Mouse (Mus musculus) testis, adult 2 months (tissue): Measurements from ENCODE around the gene Sipa1l1. TPM values are rescaled to one million over a fixed set of nuclear protein-coding genes. Genes with fewer than 3 reads are reported as not detected.

ENCODE experiments used
- H3K27ac ChIP-seq: fragments of 200-500 bp; 2 replicates; pipeline ENCODE4 v1.5.1; 2012; ENCODE audit warnings: low read depth, low read length; ENCODE audit not compliant: control insufficient read depth, insufficient read depth
- H3K27me3 ChIP-seq: fragments of 200-500 bp; 2 replicates; pipeline ENCODE4 v1.6.1; 2012; ENCODE audit warnings: mild to moderate bottlenecking, low read length, moderate library complexity; ENCODE audit not compliant: control insufficient read depth, insufficient read depth
- H3K36me3 ChIP-seq: fragments of 200-500 bp; 2 replicates; pipeline ENCODE4 v1.6.1; 2012; ENCODE audit warnings: mild to moderate bottlenecking, low read length; ENCODE audit not compliant: control insufficient read depth, insufficient read depth
- H3K4me1 ChIP-seq: fragments of 200-500 bp; 2 replicates; pipeline ENCODE4 v1.6.1; 2012; ENCODE audit warnings: low read length; ENCODE audit not compliant: control insufficient read depth, insufficient read depth
- H3K4me3 ChIP-seq: fragments of 200-500 bp; 2 replicates; pipeline ENCODE4 v1.5.1; 2012; ENCODE audit warnings: low read depth, mild to moderate bottlenecking, low read length, moderate library complexity, mixed read lengths; ENCODE audit not compliant: control insufficient read depth
- CTCF ChIP-seq: fragments of 200-500 bp; IDR thresholded peaks from 2 replicates; pipeline ENCODE4 v1.5.1; 2012; ENCODE audit warnings: low read depth, mild to moderate bottlenecking, inconsistent platforms, low read length, moderate library complexity; ENCODE audit not compliant: control insufficient read depth, insufficient read depth, insufficient replicate concordance
- POLR2A ChIP-seq: fragments of 200-500 bp; IDR thresholded peaks from 2 replicates; pipeline ENCODE4 v1.6.1; 2012; ENCODE audit warnings: low read depth, mild to moderate bottlenecking, inconsistent platforms, low read length, moderate library complexity; ENCODE audit not compliant: control insufficient read depth
- polyA plus RNA-seq: library from polyadenylated mRNA; depleted of rRNA; stranded (reverse); fragments of >200 nt; gene quantifications from 2 replicates; pipeline ENCODE4 v1.2.3, GENCODE M21; 2012

Gene Sipa1l1
- polyA plus RNA-seq, 1 experiment, result 19.5 TPM

- Histone ChIP-seq H3K27me3 (no peaks in the 10 kb centered on the region), H3K4me1 (peaks cover 2% of the 10 kb centered on the region), H3K36me3 (no peaks in the 10 kb centered on the region), H3K27ac (no peak overlapping the region), H3K4me3 (no peak overlapping the region; the same call in 1 of the 2 replicates)
- TF ChIP-seq CTCF (no peak), POLR2A (no peak)
Measured at GRCm38 (mm10) chr12:82237946-82238345, 68.8 kb downstream of the Sipa1l1 start.

- TF ChIP-seq CTCF (no peak), POLR2A (no peak)
- H3K4me3 ChIP-seq, result no peak overlapping the region
- no peaks in the 10 kb centered on the region for H3K36me3 ChIP-seq
- H3K4me1 ChIP-seq, result no peaks in the 10 kb centered on the region
- no peaks in the 10 kb centered on the region for H3K27me3 ChIP-seq
- H3K27ac ChIP-seq, result no peak overlapping the region
Measured at GRCm38 (mm10) chr12:82240674-82241073, 71.6 kb downstream of the Sipa1l1 start.

GRCm38 (mm10) chr12:82245219-82245618, 76.1 kb downstream of the Sipa1l1 start:
- Histone ChIP-seq H3K27ac (no peak overlapping the region), H3K27me3 (no peaks in the 10 kb centered on the region), H3K36me3 (no peaks in the 10 kb centered on the region), H3K4me1 (no peaks in the 10 kb centered on the region), H3K4me3 (no peak overlapping the region)
- no peak for TF ChIP-seq POLR2A
- no peak for TF ChIP-seq CTCF

GRCm38 (mm10) chr12:82246422-82246821, 77.3 kb downstream of the Sipa1l1 start:
- no peaks in the 10 kb centered on the region for H3K36me3 ChIP-seq
- H3K27me3 ChIP-seq, result no peaks in the 10 kb centered on the region
- no peaks in the 10 kb centered on the region for H3K4me1 ChIP-seq
- H3K27ac ChIP-seq, result no peak overlapping the region
- TF ChIP-seq POLR2A, result no peak
- TF ChIP-seq CTCF, result no peak
- H3K4me3 ChIP-seq, result no peak overlapping the region

- Histone ChIP-seq H3K36me3 (no peaks in the 10 kb centered on the region), H3K27me3 (no peaks in the 10 kb centered on the region), H3K4me3 (no peak overlapping the region), H3K27ac (no peak overlapping the region), H3K4me1 (no peaks in the 10 kb centered on the region)
- TF ChIP-seq CTCF (no peak), POLR2A (no peak)
Measured at GRCm38 (mm10) chr12:82247371-82248258, 78.5 kb downstream of the Sipa1l1 start.

GRCm38 (mm10) chr12:82248501-82248900, 79.4 kb downstream of the Sipa1l1 start:
- Histone ChIP-seq H3K27ac (no peak overlapping the region), H3K36me3 (no peaks in the 10 kb centered on the region), H3K4me1 (no peaks in the 10 kb centered on the region), H3K4me3 (no peak overlapping the region), H3K27me3 (no peaks in the 10 kb centered on the region)
- no peak for TF ChIP-seq CTCF
- no peak for TF ChIP-seq POLR2A

GRCm38 (mm10) chr12:82251328-82251727, 82.2 kb downstream of the Sipa1l1 start:
- H3K36me3 ChIP-seq, result no peaks in the 10 kb centered on the region
- H3K27ac ChIP-seq, result no peak overlapping the region
- no peaks in the 10 kb centered on the region for H3K4me1 ChIP-seq
- H3K4me3 ChIP-seq, result no peak overlapping the region
- TF ChIP-seq POLR2A (no peak), CTCF (no peak)
- no peaks in the 10 kb centered on the region for H3K27me3 ChIP-seq
